Mouse (Mus musculus): ENCODE measurements around the gene Usp30.

- TF ChIP-seq CTCF (IDR thresholded peaks at IDR 0.05; ENCODE audit: low read depth, low read length) (no peak), POLR2A (IDR thresholded peaks at IDR 0.05; ENCODE audit: borderline replicate concordance, low read depth, low read length) (no peak)
These were observed 20.2 kb downstream of the Usp30 start for GRCm38 (mm10) chr5:114085501-114085900.

Measured in bone marrow macrophage, adult 2 months (primary cell).